Mouse (Mus musculus) adrenal gland, adult 8-10 months (tissue): ENCODE measurements around the gene Rps6ka1. TPM values are rescaled to one million over a fixed set of nuclear protein-coding genes. Genes with fewer than 3 reads are reported as not detected.
"Not testable (repeated sequence)": the region's sequence is repeated elsewhere in the genome, so short reads cannot be mapped to it uniquely, and the experiment has no call there.

Experiments used
- DNase-seq: peaks from one replicate; pipeline ENCODE4 v3.0.0; 2022
- total RNA-seq, 4 experiments: library from RNA; stranded (reverse); gene quantifications; 2 replicates each; pipeline ENCODE4 v1.2.4; 2022

The Rps6ka1 gene
- total RNA-seq, 4 experiments from 2014 or later, result 16.4 to 25.7 (median 22.8) TPM

- no peak for DNase-seq
Observed at GRCm38 (mm10) chr4:133854621-133855020, 33.0 kb downstream of the Rps6ka1 start.

GRCm38 (mm10) chr4:133853630-133854029 lies 34.0 kb downstream of the Rps6ka1 start:
- no peak for DNase-seq

GRCm38 (mm10) chr4:133846625-133847024 lies 41.0 kb downstream of the Rps6ka1 start:
- DNase-seq, result no peak

GRCm38 (mm10) chr4:133845060-133845459 lies 42.5 kb downstream of the Rps6ka1 start:
- DNase-seq, result no peak

- no peak for DNase-seq
Observed at GRCm38 (mm10) chr4:133844209-133844841, 43.3 kb downstream of the Rps6ka1 start.

- no peak for DNase-seq
Observed at GRCm38 (mm10) chr4:133842992-133843737, 44.4 kb downstream of the Rps6ka1 start.

GRCm38 (mm10) chr4:133841756-133842483 lies 45.7 kb downstream of the Rps6ka1 start:
- DNase-seq, result not testable (repeated sequence)

GRCm38 (mm10) chr4:133841035-133841434 lies 46.6 kb downstream of the Rps6ka1 start:
- DNase-seq, result no peak

- DNase-seq, result no peak
Observed at GRCm38 (mm10) chr4:133840501-133840900, 47.1 kb downstream of the Rps6ka1 start.

GRCm38 (mm10) chr4:133839385-133839826 lies 48.2 kb downstream of the Rps6ka1 start:
- no peak for DNase-seq

GRCm38 (mm10) chr4:133836575-133836974 lies 51.0 kb downstream of the Rps6ka1 start:
- DNase-seq, result no peak

GRCm38 (mm10) chr4:133835211-133835610 lies 52.4 kb downstream of the Rps6ka1 start:
- DNase-seq, result no peak

GRCm38 (mm10) chr4:133832945-133833874 lies 54.4 kb downstream of the Rps6ka1 start:
- DNase-seq, result no peak

GRCm38 (mm10) chr4:133830453-133830852 lies 57.1 kb downstream of the Rps6ka1 start:
- no peak for DNase-seq

- DNase-seq, result peak; percentile 44
Observed at GRCm38 (mm10) chr4:133829281-133830070, 58.1 kb downstream of the Rps6ka1 start.

GRCm38 (mm10) chr4:133827887-133828794 lies 59.5 kb downstream of the Rps6ka1 start:
- DNase-seq, result no peak

- DNase-seq, result no peak
Observed at GRCm38 (mm10) chr4:133827354-133827753, 60.2 kb downstream of the Rps6ka1 start.

GRCm38 (mm10) chr4:133825731-133826130 lies 61.9 kb downstream of the Rps6ka1 start:
- no peak for DNase-seq

GRCm38 (mm10) chr4:133820806-133821560 lies 66.6 kb downstream of the Rps6ka1 start:
- DNase-seq, result no peak
